Mouse (Mus musculus): ENCODE data around the gene Il1rapl1.

DNA sequence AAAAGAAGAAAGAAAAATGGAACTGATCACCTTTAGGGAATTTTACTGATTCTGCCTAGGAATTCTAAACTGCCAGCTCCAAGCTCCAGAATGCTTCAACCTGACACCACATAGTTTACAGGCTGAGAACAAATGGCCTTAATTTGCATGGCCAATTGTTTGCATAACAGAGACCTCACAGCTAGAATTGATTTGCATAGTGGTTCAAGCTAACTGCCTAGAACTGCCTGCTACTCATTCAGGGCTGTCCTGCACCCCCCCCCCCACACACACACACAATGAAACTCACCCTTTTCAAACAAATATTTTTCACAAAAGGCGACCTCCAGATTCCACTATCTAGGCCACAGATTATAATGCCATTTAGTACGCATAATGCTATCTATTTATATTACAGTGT is 42.6 kb upstream of the Il1rapl1 start:
- TF ChIP-seq CTCF (IDR thresholded peaks at IDR 0.05) = no peak
- no peak for TF ChIP-seq POLR2A (IDR thresholded peaks at IDR 0.05; ENCODE audit: insufficient read depth, low read depth, low read length)
- TF ChIP-seq EP300 (IDR thresholded peaks at IDR 0.05; ENCODE audit: insufficient read depth, low read depth, low read length) = no peak
